Mouse (Mus musculus) heart, embryonic 11.5 days (tissue): ENCODE data around the gene Olfr1415. TPM values are rescaled to one million over a fixed set of nuclear protein-coding genes. Genes with fewer than 3 reads are reported as not detected.
"Not testable (repeated sequence)": the region's sequence is repeated elsewhere in the genome, so short reads cannot be mapped to it uniquely, and the experiment has no call there.

Experiments
- ATAC-seq: fragments of 200-750 bp; cut with Nextera tagmentation; replicated peaks from 2 replicates; pipeline ENCODE4 v1.8.0; 2017; ENCODE audit warnings: moderate library complexity; ENCODE audit not compliant: insufficient number of reproducible peaks, low FRiP score, low TSS enrichment
- H3K27ac ChIP-seq: fragments of 300-500 bp; sonication (generic); 2 replicates; pipeline ENCODE4 v1.5.1; 2014; ENCODE audit warnings: mild to moderate bottlenecking, low read depth, low read length
- H3K27me3 ChIP-seq: fragments of 300-500 bp; sonication (generic); 2 replicates; pipeline ENCODE4 v1.6.1; 2014; ENCODE audit warnings: mild to moderate bottlenecking, low read length, mixed read lengths; ENCODE audit not compliant: control insufficient read depth, insufficient read depth
- H3K36me3 ChIP-seq: fragments of 300-500 bp; sonication (generic); 2 replicates; pipeline ENCODE4 v1.6.1; 2014; ENCODE audit warnings: mild to moderate bottlenecking, low read length, moderate library complexity, mixed read lengths; ENCODE audit not compliant: control insufficient read depth, insufficient read depth
- H3K4me1 ChIP-seq: fragments of 300-500 bp; sonication (generic); 2 replicates; pipeline ENCODE4 v1.6.1; 2014; ENCODE audit warnings: low read length; ENCODE audit not compliant: control insufficient read depth, insufficient read depth
- H3K4me2 ChIP-seq: fragments of 300-500 bp; sonication (generic); 2 replicates; pipeline ENCODE4 v1.6.1; 2014; ENCODE audit warnings: mild to moderate bottlenecking, moderate library complexity
- H3K4me3 ChIP-seq: fragments of 300-500 bp; sonication (generic); 2 replicates; pipeline ENCODE4 v1.5.1; 2014; ENCODE audit warnings: low read depth, low read length
- H3K9ac ChIP-seq: fragments of 300-500 bp; sonication (generic); 2 replicates; pipeline ENCODE4 v1.6.1; 2014; ENCODE audit warnings: mild to moderate bottlenecking, low read depth, low read length, moderate library complexity
- H3K9me3 ChIP-seq: fragments of 300-500 bp; sonication (generic); replicated peaks from 2 replicates; pipeline ENCODE4 v1.6.1; 2016; ENCODE audit warnings: low read length; ENCODE audit not compliant: control insufficient read depth
- WGBS: fragments of 180-500 bp; shearing (Covaris S2); extraction: QIAGEN DNeasy Blood & Tissue Kit; methylation state at CpG from one replicate; pipeline ENCODE4 v1.1.7; 2014; ENCODE audit not compliant: insufficient replicate concordance; 5-methylcytosine and 5-hydroxymethylcytosine counted together
- polyA plus RNA-seq: library from polyadenylated mRNA; unstranded; fragments of >200 nt; fragmentation: Nextera tagmentation; extraction: Ambion mirVana; gene quantifications from 2 replicates; pipeline ENCODE4 v1.2.1, GENCODE M21; 2014

The Olfr1415 gene
- not detected in 2 replicates for polyA plus RNA-seq

GRCm38 (mm10) chr1:92496001-92496400, at the start of gene Olfr1415:
Gene Olfr1415 (minus strand): TSS chr1:92496101.
- Histone ChIP-seq H3K4me2 (no peak within 1 kb of the TSS), H3K9ac (no peak within 1 kb of the TSS), H3K9me3 (no peaks in the 10 kb centered on the region), H3K4me1 (no peaks in the 10 kb centered on the region), H3K36me3 (no peaks in the 10 kb centered on the region), H3K27me3 (no peaks in the 10 kb centered on the region), H3K4me3 (no peak within 1 kb of the TSS), H3K27ac (no peak within 1 kb of the TSS)
- WGBS: 75% methylated on average over 2 of the region's 2 CpGs
- no peak for ATAC-seq

- no peak overlapping the region for H3K4me3 ChIP-seq
- WGBS: 40% methylated on average over 2 of the region's 2 CpGs
- H3K4me1 ChIP-seq: no peaks in the 10 kb centered on the region
- no peaks in the 10 kb centered on the region for H3K27me3 ChIP-seq
- no peaks in the 10 kb centered on the region for H3K36me3 ChIP-seq
- H3K9me3 ChIP-seq: no peaks in the 10 kb centered on the region
- H3K4me2 ChIP-seq: no peak overlapping the region
- H3K9ac ChIP-seq: no peak overlapping the region
- H3K27ac ChIP-seq: no peak overlapping the region
- no peak for ATAC-seq
These were observed 43.2 kb upstream of the Olfr1415 start for GRCm38 (mm10) chr1:92539071-92539470.

GRCm38 (mm10) chr1:92536972-92537371, 41.1 kb upstream of the Olfr1415 start:
- no peak for ATAC-seq
- no peak overlapping the region for H3K27ac ChIP-seq
- no peak overlapping the region for H3K4me3 ChIP-seq
- H3K4me1 ChIP-seq: no peaks in the 10 kb centered on the region
- H3K4me2 ChIP-seq: no peak overlapping the region
- H3K36me3 ChIP-seq: no peaks in the 10 kb centered on the region
- no peaks in the 10 kb centered on the region for H3K27me3 ChIP-seq
- WGBS: 48% methylated on average over 5 of the region's 5 CpGs
- H3K9me3 ChIP-seq: no peaks in the 10 kb centered on the region
- H3K9ac ChIP-seq: no peak overlapping the region

GRCm38 (mm10) chr1:92523764-92524163, 27.9 kb upstream of the Olfr1415 start:
- no peaks in the 10 kb centered on the region for H3K36me3 ChIP-seq
- H3K4me3 ChIP-seq: no peak overlapping the region
- H3K27ac ChIP-seq: no peak overlapping the region
- H3K9me3 ChIP-seq: no peaks in the 10 kb centered on the region
- no peak overlapping the region for H3K4me2 ChIP-seq
- WGBS: 76% methylated on average over 3 of the region's 3 CpGs
- H3K4me1 ChIP-seq: no peaks in the 10 kb centered on the region
- H3K27me3 ChIP-seq: no peaks in the 10 kb centered on the region; the same call in none of the 2 replicates
- no peak overlapping the region for H3K9ac ChIP-seq
- no peak for ATAC-seq

- H3K4me2 ChIP-seq: no peak overlapping the region
- ATAC-seq: no peak
- WGBS: 23% methylated on average over 10 of the region's 10 CpGs
These were observed 25.5 kb upstream of the Olfr1415 start for GRCm38 (mm10) chr1:92521376-92521775.

GRCm38 (mm10) chr1:92519046-92519445, 23.1 kb upstream of the Olfr1415 start:
- WGBS: 79% methylated on average over 6 of the region's 6 CpGs
- Histone ChIP-seq H3K4me3 (no peak overlapping the region), H3K27me3 (no peaks in the 10 kb centered on the region; the same call in none of the 2 replicates), H3K9me3 (no peaks in the 10 kb centered on the region), H3K4me2 (no peak overlapping the region), H3K4me1 (no peaks in the 10 kb centered on the region), H3K27ac (no peak overlapping the region), H3K9ac (no peak overlapping the region), H3K36me3 (no peaks in the 10 kb centered on the region)
- no peak for ATAC-seq

More at GRCm38 (mm10) chr1:92521376-92521775, 25.5 kb upstream of the Olfr1415 start:
- no peaks in the 10 kb centered on the region for H3K36me3 ChIP-seq
- H3K27ac ChIP-seq: no peak overlapping the region
- no peak overlapping the region for H3K4me3 ChIP-seq
- no peak overlapping the region for H3K9ac ChIP-seq
- H3K9me3 ChIP-seq: no peaks in the 10 kb centered on the region
- H3K4me1 ChIP-seq: no peaks in the 10 kb centered on the region
- no peaks in the 10 kb centered on the region; the same call in none of the 2 replicates for H3K27me3 ChIP-seq

- 78% methylated on average over 3 of the region's 3 CpGs for WGBS
- no peaks in the 10 kb centered on the region for H3K9me3 ChIP-seq
These were observed 22.7 kb upstream of the Olfr1415 start, which contains the start of gene Olfr1414 for GRCm38 (mm10) chr1:92518561-92518960. Gene Olfr1414 (minus strand): TSS chr1:92518661.

GRCm38 (mm10) chr1:92515390-92515789, 19.5 kb upstream of the Olfr1415 start:
- H3K27ac ChIP-seq: no peak overlapping the region
- H3K4me3 ChIP-seq: no peak overlapping the region
- no peak overlapping the region for H3K4me2 ChIP-seq
- H3K4me1 ChIP-seq: no peaks in the 10 kb centered on the region
- no peak overlapping the region for H3K9ac ChIP-seq
- ATAC-seq: no peak
- no peaks in the 10 kb centered on the region; the same call in 1 of the 2 replicates for H3K27me3 ChIP-seq
- 68% methylated on average over 11 of the region's 11 CpGs for WGBS
- H3K9me3 ChIP-seq: no peaks in the 10 kb centered on the region
- no peaks in the 10 kb centered on the region for H3K36me3 ChIP-seq

More at GRCm38 (mm10) chr1:92518561-92518960, 22.7 kb upstream of the Olfr1415 start, which contains the start of gene Olfr1414:
- no peaks in the 10 kb centered on the region for H3K4me1 ChIP-seq
- no peak within 1 kb of the TSS for H3K4me3 ChIP-seq
- H3K27me3 ChIP-seq: no peaks in the 10 kb centered on the region; the same call in none of the 2 replicates
- no peaks in the 10 kb centered on the region for H3K36me3 ChIP-seq
- no peak within 1 kb of the TSS for H3K9ac ChIP-seq
- ATAC-seq: no peak
- no peak within 1 kb of the TSS for H3K27ac ChIP-seq
- no peak within 1 kb of the TSS for H3K4me2 ChIP-seq

- not testable (repeated sequence) for H3K27ac ChIP-seq, H3K36me3 ChIP-seq, H3K9ac ChIP-seq, H3K4me3 ChIP-seq, H3K4me2 ChIP-seq, H3K9me3 ChIP-seq, H3K4me1 ChIP-seq, ATAC-seq, H3K27me3 ChIP-seq
- 74% methylated on average over 5 of the region's 5 CpGs for WGBS
These were observed 15.7 kb upstream of the Olfr1415 start for GRCm38 (mm10) chr1:92511646-92512045.
